Mouse (Mus musculus): ENCODE data around the gene Tex38. TPM values are rescaled to one million over a fixed set of nuclear protein-coding genes. Genes with fewer than 3 reads are reported as not detected.
A peak's percentile ranks its signal among the peaks of the same experiment; 100 is the strongest.

Gene Tex38
- polyA plus RNA-seq, 1 experiment from 2014 or later, result 0.44 TPM

GRCm38 (mm10) chr4:115815606-115816005, 34.8 kb upstream of the Tex38 start:
- H3K9me3 ChIP-seq (ENCODE audit: control insufficient read depth), result no peaks in the 10 kb centered on the region
- TF ChIP-seq CTCF (IDR thresholded peaks at IDR 0.05; ENCODE audit: low read depth), result no peak
- ATAC-seq, result no peak
- WGBS, result 70% methylated on average over 5 of the region's 5 CpGs
- no peaks in the 10 kb centered on the region for H3K27me3 ChIP-seq (replicated peaks; ENCODE audit: control insufficient read depth, insufficient read depth, low read length)
- no peaks in the 10 kb centered on the region for H3K4me1 ChIP-seq (replicated peaks; ENCODE audit: control insufficient read depth, insufficient read depth, low read length)
- no peak overlapping the region for H3K9ac ChIP-seq (ENCODE audit: low read depth, low read length)
- H3K4me3 ChIP-seq (ENCODE audit: low read depth, low read length), result no peak overlapping the region
- no peak overlapping the region for H3K27ac ChIP-seq (ENCODE audit: low read depth, low read length)
- H3K4me2 ChIP-seq (replicated peaks; ENCODE audit: low read depth), result no peak overlapping the region
- H3K36me3 ChIP-seq (ENCODE audit: control insufficient read depth, insufficient read depth), result peaks cover 26% of the 10 kb centered on the region; the same call in 1 of the 2 replicates

- Histone ChIP-seq H3K4me1 (replicated peaks; ENCODE audit: control insufficient read depth, insufficient read depth, low read length) (no peaks in the 10 kb centered on the region), H3K9ac (ENCODE audit: low read depth, low read length) (no peak overlapping the region), H3K4me2 (replicated peaks; ENCODE audit: low read depth) (no peak overlapping the region), H3K36me3 (ENCODE audit: control insufficient read depth, insufficient read depth) (peaks cover 25% of the 10 kb centered on the region; the same call in 1 of the 2 replicates), H3K4me3 (ENCODE audit: low read depth, low read length) (no peak overlapping the region), H3K9me3 (ENCODE audit: control insufficient read depth) (no peaks in the 10 kb centered on the region), H3K27me3 (replicated peaks; ENCODE audit: control insufficient read depth, insufficient read depth, low read length) (no peaks in the 10 kb centered on the region), H3K27ac (ENCODE audit: low read depth, low read length) (no peak overlapping the region)
- WGBS, result 83% methylated on average over 4 of the region's 4 CpGs
- no peak for ATAC-seq
- TF ChIP-seq CTCF (IDR thresholded peaks at IDR 0.05; ENCODE audit: low read depth), result no peak
Observed at GRCm38 (mm10) chr4:115812326-115812725, 31.5 kb upstream of the Tex38 start.

- no peak for TF ChIP-seq CTCF (IDR thresholded peaks at IDR 0.05; ENCODE audit: low read depth)
- no peaks in the 10 kb centered on the region for H3K9me3 ChIP-seq (ENCODE audit: control insufficient read depth)
- H3K4me1 ChIP-seq (replicated peaks; ENCODE audit: control insufficient read depth, insufficient read depth, low read length), result no peaks in the 10 kb centered on the region
- ATAC-seq, result no peak
- no peak overlapping the region for H3K4me3 ChIP-seq (ENCODE audit: low read depth, low read length)
- no peak overlapping the region for H3K4me2 ChIP-seq (replicated peaks; ENCODE audit: low read depth)
- H3K27ac ChIP-seq (ENCODE audit: low read depth, low read length), result no peak overlapping the region
- peaks cover 47% of the 10 kb centered on the region for H3K36me3 ChIP-seq (ENCODE audit: control insufficient read depth, insufficient read depth)
- no peaks in the 10 kb centered on the region for H3K27me3 ChIP-seq (replicated peaks; ENCODE audit: control insufficient read depth, insufficient read depth, low read length)
- H3K9ac ChIP-seq (ENCODE audit: low read depth, low read length), result no peak overlapping the region
- 80% methylated on average over 3 of the region's 3 CpGs for WGBS
Observed at GRCm38 (mm10) chr4:115799981-115800380, 19.2 kb upstream of the Tex38 start.

- no peak overlapping the region for H3K4me2 ChIP-seq (replicated peaks; ENCODE audit: low read depth)
- H3K36me3 ChIP-seq (ENCODE audit: control insufficient read depth, insufficient read depth), result peaks cover 53% of the 10 kb centered on the region
- no peaks in the 10 kb centered on the region for H3K27me3 ChIP-seq (replicated peaks; ENCODE audit: control insufficient read depth, insufficient read depth, low read length)
- peak overlapping the region; percentile 5; the same call in 1 of the 2 replicates for H3K27ac ChIP-seq (ENCODE audit: low read depth, low read length)
- no peak overlapping the region for H3K4me3 ChIP-seq (ENCODE audit: low read depth, low read length)
- peak; percentile 94 for ATAC-seq
- H3K9me3 ChIP-seq (ENCODE audit: control insufficient read depth), result no peaks in the 10 kb centered on the region
- H3K4me1 ChIP-seq (replicated peaks; ENCODE audit: control insufficient read depth, insufficient read depth, low read length), result no peaks in the 10 kb centered on the region
- H3K9ac ChIP-seq (ENCODE audit: low read depth, low read length), result no peak overlapping the region
- WGBS, result 25% methylated on average over 3 of the region's 3 CpGs
- TF ChIP-seq CTCF (IDR thresholded peaks at IDR 0.05; ENCODE audit: low read depth), result no peak
Observed at GRCm38 (mm10) chr4:115795360-115795759, 14.5 kb upstream of the Tex38 start.

GRCm38 (mm10) chr4:115790864-115791263, 10.0 kb upstream of the Tex38 start:
- TF ChIP-seq CTCF (IDR thresholded peaks at IDR 0.05; ENCODE audit: low read depth), result no peak
- Histone ChIP-seq H3K9me3 (ENCODE audit: control insufficient read depth) (no peaks in the 10 kb centered on the region), H3K27ac (ENCODE audit: low read depth, low read length) (no peak overlapping the region), H3K36me3 (ENCODE audit: control insufficient read depth, insufficient read depth) (peaks cover 29% of the 10 kb centered on the region), H3K4me1 (replicated peaks; ENCODE audit: control insufficient read depth, insufficient read depth, low read length) (no peaks in the 10 kb centered on the region; the same call in 1 of the 2 replicates), H3K4me3 (ENCODE audit: low read depth, low read length) (no peak overlapping the region), H3K9ac (ENCODE audit: low read depth, low read length) (no peak overlapping the region), H3K4me2 (replicated peaks; ENCODE audit: low read depth) (no peak overlapping the region), H3K27me3 (replicated peaks; ENCODE audit: control insufficient read depth, insufficient read depth, low read length) (no peaks in the 10 kb centered on the region)
- ATAC-seq, result no peak
- 81% methylated on average over 3 of the region's 3 CpGs for WGBS

- peak overlapping the region; percentile 74 for H3K4me3 ChIP-seq (ENCODE audit: low read depth, low read length)
- peak overlapping the region; percentile 80 for H3K9ac ChIP-seq (ENCODE audit: low read depth, low read length)
- H3K27ac ChIP-seq (ENCODE audit: low read depth, low read length), result peak overlapping the region; percentile 80
- no peaks in the 10 kb centered on the region for H3K27me3 ChIP-seq (replicated peaks; ENCODE audit: control insufficient read depth, insufficient read depth, low read length)
- peak; percentile 44 for ATAC-seq
- no peaks in the 10 kb centered on the region; the same call in 1 of the 2 replicates for H3K4me1 ChIP-seq (replicated peaks; ENCODE audit: control insufficient read depth, insufficient read depth, low read length)
- H3K9me3 ChIP-seq (ENCODE audit: control insufficient read depth), result no peaks in the 10 kb centered on the region
- 33% methylated on average over 7 of the region's 7 CpGs for WGBS
- TF ChIP-seq CTCF (IDR thresholded peaks at IDR 0.05; ENCODE audit: low read depth), result no peak
- H3K36me3 ChIP-seq (ENCODE audit: control insufficient read depth, insufficient read depth), result peaks cover 8% of the 10 kb centered on the region; the same call in 1 of the 2 replicates
- peak overlapping the region; percentile 72 for H3K4me2 ChIP-seq (replicated peaks; ENCODE audit: low read depth)
Observed at GRCm38 (mm10) chr4:115785511-115786034, 4.8 kb upstream of the Tex38 start.

Measured in intestine, postnatal 0 days (tissue).